Mouse (Mus musculus) lung, adult 2 months (tissue): ENCODE results near the gene Epor.

Experiments used
- CTCF ChIP-seq: fragments of 200-500 bp; IDR thresholded peaks from 2 replicates; pipeline ENCODE4 v1.5.1; 2011; ENCODE audit warnings: mild to moderate bottlenecking, low read length, control low read depth; ENCODE audit not compliant: insufficient read depth
- POLR2A ChIP-seq: fragments of 200-500 bp; IDR thresholded peaks from 2 replicates; pipeline ENCODE4 v1.6.1; 2011; ENCODE audit warnings: low read depth, mild to moderate bottlenecking, control low read depth, low read length, borderline replicate concordance; ENCODE audit errors: extremely low read depth

DNA sequence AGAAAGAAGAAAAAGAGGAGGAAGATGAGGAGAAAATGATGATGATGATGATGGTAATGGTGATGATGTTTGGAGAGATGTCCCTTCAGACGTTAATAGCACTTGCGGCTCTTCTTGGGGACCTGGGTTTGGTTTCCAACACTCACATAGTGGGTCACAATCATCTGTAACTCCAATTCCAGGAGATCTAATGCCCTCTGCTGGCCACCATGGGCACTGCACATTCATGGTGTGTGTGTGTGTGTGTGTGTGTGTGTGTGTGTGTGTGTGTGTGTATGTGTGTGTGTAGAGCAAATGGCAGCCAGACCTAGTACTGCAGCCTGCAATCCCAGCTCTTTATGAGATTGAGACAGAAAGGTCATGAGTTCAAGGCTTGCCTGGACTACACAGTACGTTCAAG is 11.3 kb downstream of the Epor start:
- no peak for TF ChIP-seq CTCF
- no peak for TF ChIP-seq POLR2A
